Mouse (Mus musculus) left cerebral cortex, adult 18-20 months (tissue): ENCODE measurements around the gene Cwf19l2. TPM values are rescaled to one million over a fixed set of nuclear protein-coding genes. Genes with fewer than 3 reads are reported as not detected.
"Not testable (repeated sequence)": the region's sequence is repeated elsewhere in the genome, so short reads cannot be mapped to it uniquely, and the experiment has no call there.

ENCODE experiments used
- DNase-seq, 2 experiments: peaks; one replicate each; pipeline ENCODE4 v3.0.0; 2021 to 2022; ENCODE audit warnings: low spot score in 2 of 2, mixed read lengths in 1 of 2
- long read RNA-seq, 2 experiments: library from polyadenylated mRNA; stranded (forward); transcript quantifications; one replicate each; pipeline ENCODE4 v2.0.0; 2021
- total RNA-seq, 2 experiments: library from RNA; stranded (reverse); gene quantifications; 2 replicates each; pipeline ENCODE4 v1.2.3; 2021

Gene Cwf19l2
- total RNA-seq, result 10 to 100 TPM; 17.5 to 18.5 TPM
- long read RNA-seq, experiment 1, full-length matches to known transcripts, result 20 of 26 reads
- long read RNA-seq, experiment 1, partial matches to known transcripts, result 0 of 26 reads
- long read RNA-seq, experiment 1, other reads (novel, unspliced or antisense), result 6 of 26 reads
- long read RNA-seq, experiment 2, full-length matches to known transcripts, result 14 of 17 reads
- long read RNA-seq, experiment 2, partial matches to known transcripts, result 0 of 17 reads
- long read RNA-seq, experiment 2, other reads (novel, unspliced or antisense), result 3 of 17 reads

GRCm38 (mm10) chr9:3403251-3404208 is at the start of gene Cwf19l2:
Gene Cwf19l2 (plus strand): TSS chr9:3403592.
- peak; percentile 76 to 85 for DNase-seq

- DNase-seq, result not testable (repeated sequence)
Measured at GRCm38 (mm10) chr9:3376323-3376722, 27.1 kb upstream of the Cwf19l2 start.

GRCm38 (mm10) chr9:3404372-3404771 is 980 bp downstream of the Cwf19l2 start:
- DNase-seq, result peak; percentile 4 to 19

- not testable (repeated sequence) for DNase-seq
Measured at GRCm38 (mm10) chr9:3439555-3440300, 36.3 kb downstream of the Cwf19l2 start.

GRCm38 (mm10) chr9:3471897-3472296 is 68.5 kb downstream of the Cwf19l2 start:
- DNase-seq, result no peak

- no peak for DNase-seq
Measured at GRCm38 (mm10) chr9:3518645-3519044, 115.3 kb downstream of the Cwf19l2 start.

- DNase-seq, result peak in 1 of 2 experiments; percentile 8
Measured at GRCm38 (mm10) chr9:3519178-3519577, 115.8 kb downstream of the Cwf19l2 start.

GRCm38 (mm10) chr9:3521031-3521430 is 117.6 kb downstream of the Cwf19l2 start:
- no peak for DNase-seq

Other genes starting within 250 kb of the Cwf19l2 start
- gene Alkbh8, start 68.5 kb upstream of the Cwf19l2 start, total RNA-seq, result 10 to 100 TPM; 44.2 to 49.1 TPM
- 10 to 100 TPM; 71.4 to 86.4 TPM for gene Gucy1a2, start 129.2 kb downstream of the Cwf19l2 start, total RNA-seq